Mouse (Mus musculus) kidney, adult 9 months (tissue): Measurements from ENCODE around the gene RPS10-NUDT3.

ENCODE experiments used
- DNase-seq: peaks from one replicate; pipeline ENCODE4 v3.0.0; 2022

RPS10-NUDT3 gene

GRCm38 (mm10) chr17:27573772-27574320 is 61.2 kb downstream of the RPS10-NUDT3 start:
- no peak for DNase-seq

GRCm38 (mm10) chr17:27571315-27571714 is 63.7 kb downstream of the RPS10-NUDT3 start:
- no peak for DNase-seq

- DNase-seq, result no peak
Observed at GRCm38 (mm10) chr17:27568228-27568627, 66.8 kb downstream of the RPS10-NUDT3 start.

GRCm38 (mm10) chr17:27565942-27566267 is 69.1 kb downstream of the RPS10-NUDT3 start:
- no peak for DNase-seq

GRCm38 (mm10) chr17:27565163-27565941 is 69.7 kb downstream of the RPS10-NUDT3 start, which contains the start of gene AI413582:
Gene AI413582 (minus strand): TSS chr17:27565756.
- DNase-seq, result peak; percentile 97

GRCm38 (mm10) chr17:27564391-27565162 is 70.4 kb downstream of the RPS10-NUDT3 start:
- peak; percentile 36 for DNase-seq

- DNase-seq, result no peak
Observed at GRCm38 (mm10) chr17:27563771-27564244, 71.2 kb downstream of the RPS10-NUDT3 start.

GRCm38 (mm10) chr17:27561809-27562526 is 73.1 kb downstream of the RPS10-NUDT3 start:
- DNase-seq, result no peak

GRCm38 (mm10) chr17:27560926-27561480 is 74.0 kb downstream of the RPS10-NUDT3 start:
- DNase-seq, result no peak

GRCm38 (mm10) chr17:27559596-27559995 is 75.4 kb downstream of the RPS10-NUDT3 start:
- DNase-seq, result no peak

- no peak for DNase-seq
Observed at GRCm38 (mm10) chr17:27558845-27559244, 76.2 kb downstream of the RPS10-NUDT3 start.

GRCm38 (mm10) chr17:27557927-27558661 is 76.9 kb downstream of the RPS10-NUDT3 start:
- no peak for DNase-seq

GRCm38 (mm10) chr17:27557181-27557926 is 77.7 kb downstream of the RPS10-NUDT3 start:
- no peak for DNase-seq

- DNase-seq, result peak; percentile 79
Observed at GRCm38 (mm10) chr17:27556315-27557011, 78.6 kb downstream of the RPS10-NUDT3 start, which contains the start of gene Hmga1. Gene Hmga1 (plus strand): TSS chr17:27556497.

GRCm38 (mm10) chr17:27555512-27556172 is 79.4 kb downstream of the RPS10-NUDT3 start:
- DNase-seq, result peak; percentile 75

GRCm38 (mm10) chr17:27555075-27555511 is 79.9 kb downstream of the RPS10-NUDT3 start:
- no peak for DNase-seq

GRCm38 (mm10) chr17:27554062-27554960 is 80.7 kb downstream of the RPS10-NUDT3 start:
- peak; percentile 66 for DNase-seq
